Mouse (Mus musculus): ENCODE measurements at regions not wholly inside any gene's neighbourhood (a gene's known extent, or its start where the extent isn't known, plus 50 kb on each side); places are given as distances from the start of the nearest gene placed in this dataset.

DNA sequence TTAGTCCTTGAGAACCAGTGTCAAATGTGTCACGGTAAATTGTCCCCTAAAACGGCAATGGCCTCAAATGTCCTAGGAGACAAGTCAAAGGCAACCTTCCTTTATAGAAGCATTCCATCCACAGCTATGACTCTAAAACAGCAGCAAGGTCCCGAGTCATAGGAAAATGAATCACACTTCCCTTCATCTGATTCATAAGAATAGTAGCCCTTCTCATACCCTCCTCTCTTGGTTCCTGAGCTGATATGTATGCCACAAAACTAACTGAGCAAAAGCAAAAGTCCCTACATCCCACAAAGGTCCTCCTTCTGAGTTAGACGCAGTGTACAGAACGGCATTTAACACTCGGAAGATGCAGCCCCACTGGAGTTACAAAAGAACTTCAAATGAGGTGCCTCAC, 250.6 kb upstream of the Thrb start:
- H3K4me1 ChIP-seq (replicated peaks; ENCODE audit: control insufficient read depth, insufficient read depth, low read length): no peaks in the 10 kb centered on the region
- no peaks in the 10 kb centered on the region for H3K27me3 ChIP-seq (replicated peaks; ENCODE audit: control insufficient read depth, insufficient read depth, low read length)
- H3K4me2 ChIP-seq: no peak overlapping the region
- no peak overlapping the region for H3K27ac ChIP-seq (ENCODE audit: low read depth, low read length)
- DNase-seq (ENCODE audit: low spot score): no peak
- WGBS: 84% methylated on average over 6 of the region's 6 CpGs
- no peak for ATAC-seq (replicated peaks; ENCODE audit: low FRiP score)
- no peaks in the 10 kb centered on the region for H3K9me3 ChIP-seq (ENCODE audit: control insufficient read depth, low read length)
- H3K36me3 ChIP-seq (ENCODE audit: control insufficient read depth, insufficient read depth, low read length): no peaks in the 10 kb centered on the region
- no peak overlapping the region for H3K4me3 ChIP-seq (ENCODE audit: low read depth, low read length)
- no peak overlapping the region for H3K9ac ChIP-seq (ENCODE audit: low read depth, low read length)

DNA sequence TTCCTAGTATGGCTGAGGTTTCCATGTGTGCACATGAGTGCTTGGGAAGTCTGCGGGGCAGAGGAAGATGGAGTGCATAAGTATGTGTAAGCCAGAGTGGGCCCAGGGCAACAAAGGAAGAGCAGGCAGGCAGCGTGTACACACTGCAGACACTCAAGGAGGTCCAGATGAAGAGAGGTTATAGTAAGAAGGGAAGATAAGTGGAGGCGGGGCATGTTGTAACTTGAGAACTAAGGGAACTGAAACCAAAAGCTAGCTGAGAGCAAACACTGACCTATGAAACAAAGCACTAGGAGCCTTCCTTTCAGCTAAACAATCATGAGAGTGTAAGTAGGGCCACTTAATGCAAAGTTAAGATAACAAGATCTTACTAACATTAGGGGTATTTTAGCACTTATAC, 249.3 kb upstream of the Thrb start:
- H3K27ac ChIP-seq (ENCODE audit: low read depth, low read length): no peak overlapping the region
- 42% methylated on average over 3 of the region's 3 CpGs for WGBS
- no peak overlapping the region for H3K4me3 ChIP-seq (ENCODE audit: low read depth, low read length)
- no peaks in the 10 kb centered on the region for H3K36me3 ChIP-seq (ENCODE audit: control insufficient read depth, insufficient read depth, low read length)
- H3K9ac ChIP-seq (ENCODE audit: low read depth, low read length): no peak overlapping the region
- no peak overlapping the region for H3K4me2 ChIP-seq
- DNase-seq (ENCODE audit: low spot score) (no peak), ATAC-seq (replicated peaks; ENCODE audit: low FRiP score) (no peak; the same call in 1 of the 2 replicates)
- no peaks in the 10 kb centered on the region for H3K4me1 ChIP-seq (replicated peaks; ENCODE audit: control insufficient read depth, insufficient read depth, low read length)
- no peaks in the 10 kb centered on the region for H3K9me3 ChIP-seq (ENCODE audit: control insufficient read depth, low read length)
- H3K27me3 ChIP-seq (replicated peaks; ENCODE audit: control insufficient read depth, insufficient read depth, low read length): no peaks in the 10 kb centered on the region

DNA sequence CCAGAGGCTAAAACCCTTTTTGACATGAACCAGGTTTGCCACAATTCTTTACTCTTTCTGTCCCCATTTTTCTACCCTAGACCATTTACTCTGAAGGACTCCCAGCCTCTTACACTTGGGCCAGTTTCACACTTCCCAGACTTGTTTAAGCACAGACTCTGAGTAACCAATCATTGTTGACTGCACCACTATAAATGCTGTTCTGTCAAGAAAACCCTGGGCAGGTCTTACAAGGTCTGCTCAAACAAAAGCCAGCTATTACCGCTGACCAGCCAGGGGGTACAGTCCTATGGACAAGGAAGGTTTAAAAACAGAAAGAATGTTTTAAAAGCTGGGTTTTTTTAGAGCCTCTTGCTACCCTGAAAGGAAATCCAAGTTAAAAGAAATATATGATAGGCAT, 248.8 kb upstream of the Thrb start:
- H3K36me3 ChIP-seq (ENCODE audit: control insufficient read depth, insufficient read depth, low read length): no peaks in the 10 kb centered on the region
- H3K27ac ChIP-seq (ENCODE audit: low read depth, low read length): no peak overlapping the region
- no peak for DNase-seq (ENCODE audit: low spot score)
- no peak overlapping the region for H3K4me2 ChIP-seq
- no peak overlapping the region for H3K9ac ChIP-seq (ENCODE audit: low read depth, low read length)
- no peak for ATAC-seq (replicated peaks; ENCODE audit: low FRiP score)
- no peak overlapping the region for H3K4me3 ChIP-seq (ENCODE audit: low read depth, low read length)
- H3K27me3 ChIP-seq (replicated peaks; ENCODE audit: control insufficient read depth, insufficient read depth, low read length): no peaks in the 10 kb centered on the region
- no peaks in the 10 kb centered on the region for H3K9me3 ChIP-seq (ENCODE audit: control insufficient read depth, low read length)
- H3K4me1 ChIP-seq (replicated peaks; ENCODE audit: control insufficient read depth, insufficient read depth, low read length): no peaks in the 10 kb centered on the region
- 58% methylated on average over 1 of the region's 1 CpGs for WGBS

DNA sequence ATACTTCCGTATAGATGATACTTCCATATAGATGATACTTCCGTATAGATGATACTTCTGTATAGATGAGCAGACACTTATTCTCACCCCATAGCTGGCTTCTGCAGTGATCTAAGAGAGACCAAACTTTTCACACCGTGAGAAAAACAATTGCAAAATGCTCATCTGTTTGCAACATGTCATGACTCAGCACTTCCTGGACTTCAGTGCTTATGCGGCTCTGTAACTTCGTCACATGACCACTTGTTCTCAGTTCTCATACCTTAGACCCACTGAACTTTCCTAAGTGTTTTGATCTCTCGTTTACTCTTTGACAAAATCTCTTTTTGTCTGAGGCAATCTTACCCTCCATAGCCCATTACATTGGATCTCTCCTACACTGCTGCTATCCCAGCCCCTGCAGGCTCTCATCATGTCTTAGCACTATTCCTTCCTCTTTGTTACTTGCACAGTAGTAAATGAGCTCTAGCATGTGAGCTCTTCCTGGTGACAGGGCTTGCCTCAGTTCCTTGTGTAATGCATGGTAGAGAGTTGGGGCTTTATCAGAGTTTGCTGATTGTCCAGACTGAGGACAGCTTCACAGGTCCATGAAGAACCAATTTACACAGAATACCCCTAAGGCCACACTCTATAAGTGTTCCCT, 245.7 kb upstream of the Thrb start:
- Histone ChIP-seq H3K9me3 (ENCODE audit: control insufficient read depth, low read length) (no peaks in the 10 kb centered on the region), H3K4me1 (replicated peaks; ENCODE audit: control insufficient read depth, insufficient read depth, low read length) (no peaks in the 10 kb centered on the region), H3K27me3 (replicated peaks; ENCODE audit: control insufficient read depth, insufficient read depth, low read length) (no peaks in the 10 kb centered on the region), H3K27ac (ENCODE audit: low read depth, low read length) (no peak overlapping the region), H3K4me3 (ENCODE audit: low read depth, low read length) (no peak overlapping the region), H3K4me2 (no peak overlapping the region), H3K36me3 (ENCODE audit: control insufficient read depth, insufficient read depth, low read length) (no peaks in the 10 kb centered on the region), H3K9ac (ENCODE audit: low read depth, low read length) (no peak overlapping the region)
- ATAC-seq (replicated peaks; ENCODE audit: low FRiP score) (no peak), DNase-seq (ENCODE audit: low spot score) (no peak)
- WGBS: 68% methylated on average over 6 of the region's 6 CpGs

DNA sequence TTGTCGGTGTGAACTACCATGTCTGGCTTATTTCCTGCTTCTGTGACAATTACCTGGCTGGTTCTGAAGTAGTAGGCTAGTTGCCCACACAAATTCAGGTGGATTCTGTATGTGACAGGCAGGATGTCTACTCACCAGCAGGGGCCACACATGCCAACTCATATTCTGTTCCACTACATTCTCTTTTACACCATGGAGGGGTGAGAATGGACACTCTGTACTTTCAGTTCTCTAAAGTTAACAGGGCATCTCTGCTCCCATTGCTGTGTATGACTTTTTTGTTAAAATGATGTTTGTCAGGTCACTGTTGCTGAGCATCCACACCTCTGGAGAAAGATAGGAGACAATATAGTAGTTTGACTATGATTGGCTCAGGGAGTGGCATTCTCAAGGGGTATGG, 232.3 kb upstream of the Thrb start:
- Histone ChIP-seq H3K27me3 (replicated peaks; ENCODE audit: control insufficient read depth, insufficient read depth, low read length) (no peaks in the 10 kb centered on the region), H3K36me3 (ENCODE audit: control insufficient read depth, insufficient read depth, low read length) (no peaks in the 10 kb centered on the region), H3K27ac (ENCODE audit: low read depth, low read length) (no peak overlapping the region), H3K9ac (ENCODE audit: low read depth, low read length) (no peak overlapping the region), H3K9me3 (ENCODE audit: control insufficient read depth, low read length) (no peaks in the 10 kb centered on the region), H3K4me1 (replicated peaks; ENCODE audit: control insufficient read depth, insufficient read depth, low read length) (no peaks in the 10 kb centered on the region), H3K4me2 (no peak overlapping the region), H3K4me3 (ENCODE audit: low read depth, low read length) (no peak overlapping the region)
- ATAC-seq (replicated peaks; ENCODE audit: low FRiP score): no peak
- no peak for DNase-seq (ENCODE audit: low spot score)
- 75% methylated on average over 1 of the region's 1 CpGs for WGBS

DNA sequence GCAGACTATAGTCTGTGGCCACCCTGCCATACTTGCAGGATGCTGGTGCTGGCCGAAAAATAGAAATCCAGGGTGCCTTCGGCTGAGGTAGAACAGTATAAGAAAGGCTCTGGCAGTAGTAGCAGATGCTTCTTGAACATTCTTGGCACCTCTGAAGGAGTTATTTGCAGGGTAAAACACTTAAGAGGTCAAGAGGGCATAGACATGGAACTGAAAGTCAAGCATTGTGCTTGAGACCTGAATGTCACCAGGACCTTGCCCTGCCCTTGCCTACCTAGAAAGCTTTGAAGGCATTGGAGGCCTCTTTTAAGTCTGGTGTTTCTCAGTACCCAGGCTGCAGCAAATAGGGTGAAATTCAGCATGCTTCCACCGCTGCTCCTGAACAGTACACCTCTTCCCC, 230.9 kb upstream of the Thrb start:
- DNase-seq (ENCODE audit: low spot score): no peak
- H3K4me2 ChIP-seq: no peak overlapping the region
- H3K9me3 ChIP-seq (ENCODE audit: control insufficient read depth, low read length): no peaks in the 10 kb centered on the region
- no peaks in the 10 kb centered on the region for H3K27me3 ChIP-seq (replicated peaks; ENCODE audit: control insufficient read depth, insufficient read depth, low read length)
- no peak overlapping the region for H3K9ac ChIP-seq (ENCODE audit: low read depth, low read length)
- H3K36me3 ChIP-seq (ENCODE audit: control insufficient read depth, insufficient read depth, low read length): no peaks in the 10 kb centered on the region
- H3K4me1 ChIP-seq (replicated peaks; ENCODE audit: control insufficient read depth, insufficient read depth, low read length): no peaks in the 10 kb centered on the region
- ATAC-seq (replicated peaks; ENCODE audit: low FRiP score): no peak
- H3K27ac ChIP-seq (ENCODE audit: low read depth, low read length): no peak overlapping the region
- 80% methylated on average over 3 of the region's 3 CpGs for WGBS
- H3K4me3 ChIP-seq (ENCODE audit: low read depth, low read length): no peak overlapping the region

DNA sequence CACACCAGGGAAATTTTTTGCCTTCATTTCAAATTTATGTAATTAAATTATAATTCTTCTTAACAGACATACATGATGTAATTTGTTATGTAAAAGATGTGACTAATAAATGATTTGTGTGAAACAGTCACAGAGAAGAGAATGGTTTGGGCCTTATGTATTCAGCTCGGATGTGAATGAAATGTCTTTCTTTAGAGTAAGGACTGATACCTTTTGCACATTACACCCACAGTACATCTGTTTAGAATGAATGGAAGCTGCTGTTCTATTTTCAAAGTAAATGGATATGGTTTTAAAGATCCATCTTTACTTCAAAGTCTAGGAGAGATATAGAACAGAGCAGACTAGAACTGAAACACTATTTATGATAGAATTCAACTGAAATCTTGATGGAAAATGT, 226.7 kb upstream of the Thrb start:
- H3K4me3 ChIP-seq (ENCODE audit: low read depth, low read length): no peak overlapping the region
- H3K9me3 ChIP-seq (ENCODE audit: control insufficient read depth, low read length): no peaks in the 10 kb centered on the region
- H3K36me3 ChIP-seq (ENCODE audit: control insufficient read depth, insufficient read depth, low read length): no peaks in the 10 kb centered on the region
- no peak for ATAC-seq (replicated peaks; ENCODE audit: low FRiP score)
- no peak overlapping the region for H3K27ac ChIP-seq (ENCODE audit: low read depth, low read length)
- H3K27me3 ChIP-seq (replicated peaks; ENCODE audit: control insufficient read depth, insufficient read depth, low read length): no peaks in the 10 kb centered on the region
- no peak for DNase-seq (ENCODE audit: low spot score)
- WGBS: 79% methylated on average over 1 of the region's 1 CpGs
- H3K4me1 ChIP-seq (replicated peaks; ENCODE audit: control insufficient read depth, insufficient read depth, low read length): no peaks in the 10 kb centered on the region
- no peak overlapping the region for H3K4me2 ChIP-seq
- no peak overlapping the region for H3K9ac ChIP-seq (ENCODE audit: low read depth, low read length)

DNA sequence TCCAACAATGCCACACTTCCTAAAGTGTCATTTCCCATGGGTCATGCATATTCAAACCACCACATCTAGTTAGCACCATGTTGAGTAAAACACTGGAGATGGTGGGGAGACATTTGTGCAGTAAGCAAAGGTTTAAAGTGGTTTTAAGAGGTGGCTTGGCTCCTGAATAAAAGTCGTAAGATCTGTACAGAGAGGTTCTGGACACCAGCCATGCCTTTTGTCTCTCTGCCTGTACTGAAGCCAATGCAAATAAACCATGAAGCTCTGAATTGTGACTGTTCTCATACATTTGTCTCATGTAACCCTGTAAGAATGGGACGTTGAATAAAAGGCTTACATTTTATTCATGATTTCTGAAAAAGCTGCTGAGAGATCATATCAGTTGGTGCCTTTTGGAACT, 202.1 kb upstream of the Thrb start:
- 73% methylated on average over 2 of the region's 2 CpGs for WGBS
- no peak overlapping the region for H3K27ac ChIP-seq (ENCODE audit: low read depth, low read length)
- H3K27me3 ChIP-seq (replicated peaks; ENCODE audit: control insufficient read depth, insufficient read depth, low read length): no peaks in the 10 kb centered on the region
- no peaks in the 10 kb centered on the region for H3K4me1 ChIP-seq (replicated peaks; ENCODE audit: control insufficient read depth, insufficient read depth, low read length)
- H3K36me3 ChIP-seq (ENCODE audit: control insufficient read depth, insufficient read depth, low read length): no peaks in the 10 kb centered on the region
- no peak for ATAC-seq (replicated peaks; ENCODE audit: low FRiP score)
- no peak overlapping the region for H3K4me3 ChIP-seq (ENCODE audit: low read depth, low read length)
- no peak for DNase-seq (ENCODE audit: low spot score)
- H3K4me2 ChIP-seq: no peak overlapping the region
- no peak overlapping the region for H3K9ac ChIP-seq (ENCODE audit: low read depth, low read length)
- H3K9me3 ChIP-seq (ENCODE audit: control insufficient read depth, low read length): no peaks in the 10 kb centered on the region

DNA sequence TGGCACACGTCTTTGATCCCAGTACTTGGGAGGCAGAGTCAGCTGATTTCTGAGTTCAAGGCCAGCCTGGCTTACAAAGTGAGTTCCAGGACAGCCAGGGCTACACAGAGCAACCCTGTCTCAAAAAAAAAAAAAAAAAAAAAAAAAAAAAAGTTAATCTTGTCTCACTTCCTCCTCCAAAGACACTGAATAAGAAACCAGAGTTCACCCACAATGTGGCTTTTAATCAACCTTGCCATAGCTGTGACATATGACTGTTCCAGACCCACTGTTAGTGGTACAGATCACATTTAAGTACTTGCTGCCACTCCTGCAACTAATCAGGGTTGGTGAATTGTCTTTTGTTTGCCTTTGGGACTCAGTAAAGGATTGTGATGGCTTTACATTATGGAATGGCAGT, 181.1 kb upstream of the Thrb start:
- no peak for ATAC-seq (replicated peaks; ENCODE audit: low FRiP score)
- H3K27ac ChIP-seq (ENCODE audit: low read depth, low read length): no peak overlapping the region
- no peaks in the 10 kb centered on the region for H3K27me3 ChIP-seq (replicated peaks; ENCODE audit: control insufficient read depth, insufficient read depth, low read length)
- H3K4me1 ChIP-seq (replicated peaks; ENCODE audit: control insufficient read depth, insufficient read depth, low read length): no peaks in the 10 kb centered on the region
- no peak for DNase-seq (ENCODE audit: low spot score)
- WGBS: 83% methylated on average over 1 of the region's 1 CpGs
- no peaks in the 10 kb centered on the region for H3K9me3 ChIP-seq (ENCODE audit: control insufficient read depth, low read length)
- H3K36me3 ChIP-seq (ENCODE audit: control insufficient read depth, insufficient read depth, low read length): no peaks in the 10 kb centered on the region
- no peak overlapping the region for H3K4me3 ChIP-seq (ENCODE audit: low read depth, low read length)
- H3K4me2 ChIP-seq: no peak overlapping the region
- no peak overlapping the region for H3K9ac ChIP-seq (ENCODE audit: low read depth, low read length)

Data from liver, embryonic 11.5 days (tissue).